Mouse (Mus musculus) urinary bladder, postnatal 14 days (tissue): Measurements from ENCODE around the gene Dcn.

Experiments
- DNase-seq: peaks from one replicate; pipeline ENCODE4 v3.0.0; 2021; ENCODE audit warnings: low spot score

The Dcn gene

DNA sequence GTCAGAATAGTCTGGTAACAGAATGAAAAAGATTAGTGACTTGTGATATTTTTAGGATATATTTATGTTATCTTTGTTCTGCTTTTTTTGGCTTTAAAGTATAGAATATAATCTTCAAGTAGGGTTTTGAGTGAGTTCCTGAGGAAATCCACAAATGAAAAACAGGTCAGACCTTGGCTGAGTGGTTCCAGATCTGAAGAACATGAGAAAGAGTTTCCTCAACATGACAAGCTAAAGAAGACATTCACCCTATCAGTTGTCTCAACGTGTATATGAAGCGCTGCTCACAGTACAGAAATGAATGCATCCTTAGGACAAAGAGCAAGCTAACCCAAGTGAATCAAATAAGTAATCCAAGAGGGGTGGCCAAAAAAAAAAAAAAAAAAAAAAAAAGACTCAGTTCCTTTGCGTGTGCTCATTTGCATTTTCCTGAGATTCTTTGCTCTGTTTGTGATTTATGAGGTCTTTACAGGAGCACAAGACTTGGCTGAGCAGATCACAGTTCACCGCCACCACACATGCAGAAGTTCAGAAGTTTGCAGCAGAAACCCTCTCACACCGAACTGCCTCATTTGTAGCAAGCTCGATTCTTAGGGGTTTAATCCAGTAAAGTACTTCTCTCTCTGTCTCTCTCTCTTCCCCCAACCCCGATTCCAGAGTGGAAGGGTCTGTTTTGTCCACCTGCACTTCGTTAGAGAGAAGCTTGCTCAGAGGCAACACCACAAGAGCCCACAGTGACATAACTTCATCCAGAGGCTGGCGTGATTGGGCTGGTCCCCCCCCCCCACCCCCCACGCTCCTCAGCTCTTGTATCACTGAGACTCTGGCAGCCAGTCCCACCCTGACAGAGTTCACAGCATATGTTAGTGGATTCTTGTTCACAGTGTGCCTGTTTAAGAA lies 85.8 kb downstream of the Dcn start, which contains the start of gene Lum:
Gene Lum (plus strand): TSS at position 172 of the 900 bp plus-strand sequence.
- DNase-seq = peak; percentile 10

DNA sequence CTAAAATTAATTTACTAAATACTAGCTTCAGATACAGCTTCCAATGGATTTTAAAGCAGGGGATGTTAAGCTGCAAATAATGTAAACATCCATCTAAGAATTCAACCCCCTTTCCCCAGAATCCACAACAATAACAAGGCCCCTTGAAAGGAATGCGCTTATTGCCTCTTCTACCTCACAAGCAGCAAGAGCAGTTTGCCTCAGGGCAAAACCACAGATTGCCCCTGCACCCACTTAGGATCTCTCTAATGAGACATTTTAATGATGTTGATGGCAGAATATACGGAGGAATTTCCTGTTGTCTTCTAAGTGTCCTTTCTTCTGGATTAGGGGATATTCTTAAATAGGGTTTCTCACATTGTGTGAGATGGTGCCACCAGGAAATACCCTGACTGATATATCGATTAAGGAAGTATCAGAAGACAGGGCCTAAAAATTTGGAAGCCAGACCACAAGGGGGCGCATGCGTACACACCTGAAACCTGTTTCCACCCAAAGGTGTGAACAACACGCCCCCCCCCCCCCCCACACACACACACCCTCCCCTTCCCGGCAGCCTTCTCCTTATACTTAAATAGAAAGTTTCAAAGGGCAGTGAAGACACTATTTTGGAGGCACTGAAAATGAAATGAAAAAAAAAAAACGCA lies 88.2 kb downstream of the Dcn start:
- DNase-seq = peak; percentile 15
